Mouse (Mus musculus) cerebellum, postnatal 14 days (tissue): ENCODE measurements around the gene Apobec2.

ENCODE experiments used
- DNase-seq, 2 experiments: peaks; one replicate each; pipeline ENCODE4 v3.0.0; 2021; ENCODE audit warnings: mixed read lengths in 2 of 2

The Apobec2 gene

DNA sequence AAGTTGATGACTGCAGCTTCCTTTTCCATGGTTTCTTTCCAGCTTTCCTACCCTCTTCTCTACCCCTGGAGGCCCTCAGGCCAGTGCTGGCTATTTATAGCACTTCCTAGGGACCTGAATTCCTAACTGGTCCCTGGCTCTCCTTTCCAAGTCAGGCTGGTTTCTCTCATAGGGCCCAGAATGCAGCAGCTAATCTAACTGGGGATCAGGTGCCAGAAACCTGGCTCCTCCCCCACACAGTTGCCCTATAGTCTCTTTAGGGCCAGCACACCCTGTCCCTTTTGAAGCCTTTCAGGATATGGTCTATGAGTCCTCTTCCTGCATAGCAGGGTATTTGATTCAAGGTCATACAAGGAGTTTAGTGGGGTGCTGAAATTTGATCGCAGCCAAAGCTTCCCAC, 3.8 kb upstream of the Apobec2 start:
- no peak for DNase-seq

DNA sequence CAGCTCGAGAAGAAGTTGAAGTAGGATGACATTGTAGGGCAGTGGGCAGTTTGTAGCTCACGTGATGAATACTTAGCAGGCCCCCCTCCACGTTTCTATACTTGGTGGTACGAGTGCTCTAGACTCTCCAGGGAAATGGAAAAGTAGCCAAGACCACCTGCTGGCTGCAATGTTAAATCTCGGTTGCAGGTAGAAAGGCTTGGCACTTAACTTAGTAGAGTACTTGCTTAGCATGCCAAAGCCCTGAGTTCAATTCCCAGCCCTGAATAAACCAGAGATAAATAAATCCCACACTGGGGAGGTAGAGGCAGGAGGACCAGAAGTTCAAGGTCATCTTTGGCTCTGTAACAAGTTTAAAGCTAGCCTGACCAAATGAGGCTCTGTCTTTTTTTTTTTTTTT, 1.7 kb upstream of the Apobec2 start:
- DNase-seq = no peak

DNA sequence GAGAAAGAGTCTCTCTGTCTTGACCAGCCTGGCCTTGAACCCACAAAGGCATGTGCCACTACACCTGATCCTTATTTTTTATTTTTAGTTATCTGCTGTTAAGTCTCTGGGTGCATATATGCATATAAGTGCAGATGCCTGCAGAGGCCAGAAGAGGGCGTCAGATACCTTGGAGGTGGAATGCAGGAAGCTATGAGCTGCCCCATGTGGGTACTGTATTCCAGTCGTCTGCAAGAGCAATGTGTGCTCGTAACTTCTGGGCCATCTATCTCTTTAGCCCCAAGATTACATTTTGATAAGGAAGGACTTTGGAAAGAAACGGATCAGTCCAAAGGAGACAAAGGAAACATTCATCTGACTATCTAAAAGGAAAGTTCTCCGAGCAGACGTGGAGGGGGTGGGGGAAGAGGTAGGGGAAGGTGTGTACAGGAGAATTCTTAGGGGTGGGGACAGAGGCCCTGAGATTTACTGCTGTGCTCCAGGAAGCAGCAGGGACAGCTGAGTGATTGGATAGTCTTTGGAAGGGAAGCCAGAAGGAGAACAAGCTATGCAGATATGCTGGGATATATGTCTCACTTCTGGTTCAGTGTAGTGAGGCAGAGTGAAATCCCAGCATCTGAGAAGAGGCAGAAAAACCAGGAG, 1.1 kb upstream of the Apobec2 start:
- no peak for DNase-seq

DNA sequence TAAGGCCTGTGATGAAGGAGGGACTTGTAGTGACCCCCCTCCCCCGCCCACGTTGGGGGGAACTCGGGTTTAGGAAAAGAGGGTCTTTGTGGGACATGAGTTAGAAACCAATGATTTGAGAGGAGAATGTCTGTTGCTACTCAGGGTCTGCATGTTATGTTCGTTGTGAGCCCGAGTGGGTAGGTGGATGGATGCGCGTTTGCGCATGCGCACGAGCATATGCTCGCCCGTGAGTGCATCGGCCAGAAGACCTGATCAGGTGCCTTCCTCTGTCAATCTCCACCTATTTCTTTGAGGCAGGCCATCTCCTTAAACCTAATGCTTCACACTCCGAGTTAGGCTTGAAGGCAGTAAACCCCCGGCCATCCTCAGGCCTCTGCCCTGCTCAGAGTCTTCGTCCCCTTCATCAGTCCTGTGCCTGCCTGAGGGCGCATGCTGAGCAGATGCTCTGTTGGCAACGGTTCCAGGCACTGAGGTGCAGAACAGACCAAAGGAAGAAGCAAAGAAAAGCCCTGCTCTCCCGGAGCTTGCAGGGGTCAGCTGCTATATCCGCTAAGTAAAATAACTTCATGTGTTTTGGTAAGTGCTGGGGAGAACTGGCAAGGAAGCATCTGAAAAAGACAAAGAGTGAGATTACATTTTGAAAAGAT, 401 bp upstream of the Apobec2 start:
- peak; percentile 53 to 59 for DNase-seq

DNA sequence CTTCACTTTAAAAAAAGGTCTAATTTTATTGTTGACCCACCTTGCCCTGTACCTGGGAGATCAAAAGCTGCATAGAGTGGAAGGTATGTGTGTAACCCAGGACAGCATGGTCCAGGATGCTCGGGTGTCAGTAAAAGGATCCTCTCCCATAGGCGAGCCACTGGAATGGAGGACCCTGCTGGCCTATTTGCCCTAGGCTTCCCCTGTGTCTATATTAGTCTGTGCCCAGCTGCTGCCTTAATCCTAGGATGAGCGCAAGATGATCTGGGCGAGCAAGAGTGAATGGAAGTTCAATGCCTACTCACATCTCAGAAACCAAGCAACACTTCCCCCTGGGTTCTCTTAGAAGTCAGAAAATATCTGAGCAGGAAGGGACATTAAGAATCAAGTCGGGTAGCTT, 1.7 kb downstream of the Apobec2 start:
- no peak for DNase-seq

DNA sequence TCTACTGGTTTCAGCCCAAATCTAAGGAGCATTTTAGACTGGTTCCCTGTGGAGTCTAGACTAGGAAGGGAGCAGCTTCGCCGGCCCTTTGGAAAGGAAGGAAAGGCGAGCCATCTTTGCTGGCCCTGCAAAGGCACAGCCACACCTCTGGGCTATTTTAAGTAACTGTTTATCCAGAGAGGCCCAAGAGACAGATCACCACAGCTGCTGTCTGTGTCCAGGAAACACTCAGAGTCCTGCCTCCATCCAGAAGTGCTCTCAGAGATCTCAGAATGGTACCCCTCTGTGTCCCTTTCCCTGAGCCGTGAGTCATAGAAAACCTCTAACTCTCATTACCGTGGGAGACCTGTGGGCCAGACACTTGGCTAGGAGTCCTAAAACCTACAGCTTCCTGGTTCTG, 2.3 kb downstream of the Apobec2 start:
- DNase-seq = no peak

DNA sequence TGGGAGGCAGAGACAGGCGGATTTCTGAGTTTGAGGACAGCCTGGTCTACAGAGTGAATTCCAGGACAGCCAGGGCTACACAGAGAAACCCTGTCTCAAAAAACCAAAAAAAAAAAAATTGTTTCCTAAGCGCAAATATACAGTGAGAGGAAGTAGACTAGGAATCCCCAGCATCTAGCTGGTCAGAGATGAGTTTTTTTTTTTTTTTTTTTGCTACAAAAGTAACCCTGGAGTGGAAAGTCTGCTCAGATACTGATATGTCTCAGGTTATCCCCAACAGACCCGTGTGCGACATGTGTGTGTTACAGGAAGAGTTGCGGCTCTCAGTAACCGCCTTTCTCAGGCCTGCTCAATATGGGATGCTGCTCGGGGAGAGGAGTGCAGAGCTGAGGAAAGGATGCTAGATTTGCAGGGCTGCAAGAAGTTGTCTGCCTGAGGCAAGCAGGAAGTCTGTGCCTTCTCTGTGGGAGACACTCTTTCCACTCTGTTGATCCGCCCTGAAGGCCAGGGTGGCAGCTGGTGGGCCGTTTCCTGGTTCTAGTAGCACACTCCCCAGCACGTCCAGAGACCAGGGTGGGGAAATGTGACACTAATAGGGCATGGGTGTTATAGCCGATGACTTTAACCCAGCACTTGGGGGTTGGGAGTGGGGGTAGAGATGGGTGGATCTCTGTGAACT, 4.7 kb downstream of the Apobec2 start:
- no peak for DNase-seq

GRCm38 (mm10) chr17:48426991-48427750, 5.6 kb downstream of the Apobec2 start:
- no peak for DNase-seq

DNA sequence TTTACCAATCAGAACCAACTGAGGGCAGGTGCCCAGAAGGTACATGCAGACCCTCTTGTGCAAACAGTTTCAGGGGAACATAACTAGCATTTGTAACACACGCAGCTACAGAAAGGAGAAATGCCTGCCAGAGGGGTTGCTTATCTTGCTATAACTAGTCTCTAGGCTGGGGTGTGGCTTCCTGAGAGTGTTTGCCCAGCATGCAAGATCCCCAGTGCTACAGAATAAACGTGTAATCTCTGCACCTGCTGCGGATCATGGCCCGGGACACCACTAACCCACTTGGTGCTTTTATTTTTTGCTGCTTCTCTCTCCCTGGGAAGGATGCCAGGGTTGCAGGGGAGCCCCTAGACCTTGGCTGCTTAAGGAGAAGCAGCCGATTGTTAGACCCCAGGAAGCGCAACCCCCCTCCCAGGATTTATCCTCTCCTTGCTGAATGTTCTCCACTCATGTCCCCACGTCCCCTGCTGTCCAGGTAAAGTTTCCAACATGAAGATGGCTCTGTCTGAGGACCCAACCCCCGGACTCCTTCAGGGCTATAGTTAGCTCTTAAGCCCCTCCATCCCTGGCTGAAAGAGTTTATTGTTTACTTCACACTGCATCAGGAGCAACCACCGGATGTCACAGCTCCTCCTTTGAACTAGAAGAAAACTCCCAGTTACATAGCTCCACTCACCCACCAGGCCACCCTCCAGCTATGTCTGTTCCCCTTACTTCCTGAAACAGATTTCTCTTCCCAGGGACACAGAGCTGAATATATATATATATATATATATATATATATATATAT, 6.7 kb downstream of the Apobec2 start:
- no peak for DNase-seq

DNA sequence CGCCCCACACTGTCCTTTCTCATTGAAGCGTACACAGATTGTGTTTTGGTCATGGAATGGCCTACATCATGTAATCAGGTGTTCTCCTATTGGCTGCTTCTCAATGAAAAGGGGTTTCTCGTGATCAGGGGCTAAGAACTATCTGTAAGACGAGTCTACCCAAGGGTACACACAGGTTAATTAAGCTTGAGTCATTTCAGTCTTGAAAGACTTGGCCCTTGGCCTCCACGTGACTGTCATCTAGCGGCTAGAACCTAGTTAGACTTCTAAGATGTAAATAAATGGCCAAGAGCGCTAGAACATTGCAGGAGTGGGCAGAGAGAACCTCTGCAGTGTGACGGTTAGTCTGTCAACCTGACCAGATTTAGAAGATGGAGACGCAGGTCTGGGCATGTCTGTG, 8.5 kb downstream of the Apobec2 start:
- DNase-seq = no peak

GRCm38 (mm10) chr17:48419571-48419970, 13.2 kb downstream of the Apobec2 start:
- DNase-seq = no peak

- no peak for DNase-seq
Measured at GRCm38 (mm10) chr17:48418781-48419180, 13.9 kb downstream of the Apobec2 start.

- DNase-seq = no peak
Measured at GRCm38 (mm10) chr17:48418174-48418573, 14.6 kb downstream of the Apobec2 start.

GRCm38 (mm10) chr17:48417521-48417920, 15.2 kb downstream of the Apobec2 start:
- DNase-seq = no peak

GRCm38 (mm10) chr17:48416425-48417195, 16.1 kb downstream of the Apobec2 start:
- peak; percentile 83 to 86 for DNase-seq

DNA sequence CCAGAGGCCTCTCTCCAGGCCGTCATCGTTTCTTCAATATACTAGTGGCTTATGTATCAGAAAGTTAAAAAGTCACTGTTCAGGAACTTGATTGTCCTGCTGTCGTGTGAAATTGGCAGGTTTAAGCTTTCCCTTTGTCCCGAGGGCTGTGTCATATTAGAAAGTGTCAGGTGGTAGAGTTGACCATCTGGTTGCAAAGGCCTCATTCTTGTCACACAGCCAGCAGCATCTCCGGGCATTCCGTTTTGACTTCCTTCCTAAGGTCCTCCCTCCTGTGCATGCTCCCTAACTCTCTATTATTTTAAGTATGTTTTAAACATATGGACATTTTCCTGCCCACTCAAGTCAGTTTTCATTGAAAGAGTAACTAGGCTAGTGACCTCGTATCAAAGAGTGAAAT, 16.7 kb downstream of the Apobec2 start:
- DNase-seq = peak; percentile 75 to 77

DNA sequence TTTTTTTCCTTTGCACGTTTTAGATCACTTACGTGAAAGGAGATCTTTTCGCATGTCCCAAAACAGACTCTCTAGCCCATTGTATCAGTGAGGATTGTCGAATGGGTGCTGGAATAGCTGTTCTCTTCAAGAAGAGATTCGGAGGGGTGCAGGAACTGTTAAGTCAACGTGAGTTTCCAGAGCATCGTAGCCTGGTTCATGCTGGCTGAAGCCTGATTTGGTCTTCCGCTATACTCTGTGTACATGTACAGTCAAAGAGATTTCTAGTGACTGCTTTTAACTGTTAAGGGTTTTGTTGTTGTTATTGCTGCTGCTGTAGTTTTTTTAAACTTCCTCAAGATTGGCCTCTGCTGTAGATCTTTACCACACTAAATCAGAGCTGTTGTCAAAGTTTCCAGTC, 21.5 kb downstream of the Apobec2 start:
- no peak for DNase-seq

GRCm38 (mm10) chr17:48410299-48410785, 22.4 kb downstream of the Apobec2 start:
- no peak for DNase-seq

DNA sequence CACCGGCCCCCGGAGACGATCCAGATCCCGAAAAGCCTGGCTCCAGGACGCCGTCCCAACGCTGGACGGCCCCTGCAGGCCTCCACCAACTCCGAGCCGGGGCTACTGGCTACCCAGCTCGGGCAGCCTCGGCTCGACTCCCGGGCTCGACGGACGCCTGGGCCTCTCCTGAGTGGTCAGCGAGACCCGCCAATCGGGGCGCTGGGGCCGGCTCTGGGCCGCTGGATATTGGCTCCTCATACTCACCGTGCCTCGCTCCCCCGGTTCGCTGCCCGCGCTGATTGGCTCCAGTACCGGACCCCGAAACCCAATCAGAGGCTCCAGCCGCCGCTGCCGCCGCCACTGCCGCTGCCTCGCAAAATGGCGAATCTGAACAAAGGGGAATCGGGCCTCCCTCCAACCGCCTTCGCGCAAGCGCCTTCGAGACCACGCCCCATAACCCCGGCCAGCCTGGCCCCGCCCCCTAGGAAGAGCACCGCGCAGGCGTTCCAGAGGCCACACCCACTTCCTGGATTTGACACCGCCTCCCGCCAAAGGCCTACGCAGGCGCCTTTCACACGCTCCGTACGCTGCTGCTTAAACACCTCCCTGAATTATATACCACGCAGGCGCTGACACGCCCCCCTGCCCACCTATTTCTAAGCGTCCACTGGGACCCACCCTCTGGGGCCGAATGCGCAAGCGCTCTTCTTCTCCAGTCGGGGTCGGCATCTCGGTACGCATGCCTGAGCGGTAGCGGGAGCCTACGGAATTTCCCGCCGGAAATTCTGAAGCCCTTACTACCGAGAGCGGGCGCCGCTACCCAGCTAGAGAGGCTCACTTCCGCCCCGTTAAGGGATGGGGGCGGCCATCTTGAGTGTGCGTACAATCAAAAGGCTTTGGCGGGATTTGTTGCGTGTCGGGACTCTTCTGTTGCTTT, 23.1 kb downstream of the Apobec2 start, which contains the start of the genes Nfya and Oard1:
Nfya (minus strand) TSS at position 527 of the 919 bp plus-strand sequence.
Oard1 (plus strand) TSS at position 635 of the 919 bp plus-strand sequence.
- peak; percentile 100 for DNase-seq
